Mouse (Mus musculus) lung, postnatal 0 days (tissue): ENCODE data around the gene Eif4e3. TPM values are rescaled to one million over a fixed set of nuclear protein-coding genes. Genes with fewer than 3 reads are reported as not detected.
A peak's percentile ranks its signal among the peaks of the same experiment; 100 is the strongest.

Experiments used
- ATAC-seq: fragments of 200-750 bp; cut with Nextera tagmentation; 2 replicates; pipeline ENCODE4 v1.8.0; 2017; ENCODE audit warnings: moderate library complexity
- DNase-seq: peaks from one replicate; pipeline ENCODE4 v3.0.0-alpha.2; 2016; ENCODE audit warnings: low spot score
- H3K27ac ChIP-seq: fragments of 300-500 bp; sonication (generic); 2 replicates; pipeline ENCODE4 v1.5.1; 2014; ENCODE audit warnings: antibody characterized with exemption, mild to moderate bottlenecking, low read length, mixed read lengths
- H3K27me3 ChIP-seq: fragments of 300-500 bp; sonication (generic); replicated peaks from 2 replicates; pipeline ENCODE4 v1.6.1; 2014; ENCODE audit warnings: low read length, mixed read lengths; ENCODE audit not compliant: insufficient read depth
- H3K36me3 ChIP-seq: fragments of 300-500 bp; sonication (generic); 2 replicates; pipeline ENCODE4 v1.6.1; 2014; ENCODE audit warnings: low read length, mixed read lengths; ENCODE audit not compliant: insufficient read depth
- H3K4me1 ChIP-seq: fragments of 300-500 bp; sonication (generic); 2 replicates; pipeline ENCODE4 v1.6.1; 2014; ENCODE audit warnings: antibody characterized with exemption, low read depth, low read length, mixed read lengths; ENCODE audit not compliant: insufficient read depth
- H3K4me2 ChIP-seq: fragments of 300-500 bp; sonication (generic); replicated peaks from 2 replicates; pipeline ENCODE4 v1.6.1; 2014; ENCODE audit warnings: low read depth, mild to moderate bottlenecking, low read length, moderate library complexity, mixed read lengths
- H3K4me3 ChIP-seq: fragments of 300-500 bp; sonication (generic); 2 replicates; pipeline ENCODE4 v1.5.1; 2014; ENCODE audit warnings: low read depth, low read length
- H3K9ac ChIP-seq: fragments of 300-500 bp; sonication (generic); replicated peaks from 2 replicates; pipeline ENCODE4 v1.6.1; 2014; ENCODE audit warnings: low read depth, mild to moderate bottlenecking
- H3K9me3 ChIP-seq: fragments of 300-500 bp; sonication (generic); 2 replicates; pipeline ENCODE4 v1.6.1; 2016; ENCODE audit warnings: low read length, mixed read lengths
- CTCF ChIP-seq: IDR thresholded peaks from 2 replicates; pipeline ENCODE4 v1.5.1; 2016; ENCODE audit warnings: antibody characterized with exemption, mild to moderate bottlenecking
- EP300 ChIP-seq: IDR thresholded peaks from 2 replicates; pipeline ENCODE4 v1.6.1; 2016; ENCODE audit warnings: antibody characterized with exemption, mild to moderate bottlenecking, control low read depth
- WGBS: fragments of 180-500 bp; shearing (Covaris S2); extraction: QIAGEN DNeasy Blood & Tissue Kit; methylation state at CpG from one replicate; pipeline ENCODE4 v1.1.7; 2014; 5-methylcytosine and 5-hydroxymethylcytosine counted together
- polyA plus RNA-seq: library from polyadenylated mRNA; unstranded; fragments of >200 nt; fragmentation: Nextera tagmentation; extraction: Ambion mirVana; gene quantifications from 2 replicates; pipeline ENCODE4 v1.2.1, GENCODE M21; 2015

Eif4e3 gene
- polyA plus RNA-seq, 1 experiment from 2014 or later = 21.2 TPM

- H3K9ac ChIP-seq = no peak overlapping the region
- WGBS = 54% methylated on average over 5 of the region's 5 CpGs
- no peaks in the 10 kb centered on the region for H3K27me3 ChIP-seq
- DNase-seq (no peak), ATAC-seq (0 out of 2 replicates have a peak, but pooled peaks have one; percentile 2)
- TF ChIP-seq CTCF (no peak), EP300 (no peak)
- peaks cover 3% of the 10 kb centered on the region; the same call in 1 of the 2 replicates for H3K4me1 ChIP-seq
- H3K9me3 ChIP-seq = no peaks in the 10 kb centered on the region
- H3K36me3 ChIP-seq = peaks cover 3% of the 10 kb centered on the region; the same call in 1 of the 2 replicates
- no peak overlapping the region for H3K4me2 ChIP-seq
- H3K4me3 ChIP-seq = no peak overlapping the region
- H3K27ac ChIP-seq = peak overlapping the region; percentile 11; the same call in 1 of the 2 replicates
Observed at GRCm38 (mm10) chr6:99644386-99644785, 22.2 kb downstream of the Eif4e3 start.

DNA sequence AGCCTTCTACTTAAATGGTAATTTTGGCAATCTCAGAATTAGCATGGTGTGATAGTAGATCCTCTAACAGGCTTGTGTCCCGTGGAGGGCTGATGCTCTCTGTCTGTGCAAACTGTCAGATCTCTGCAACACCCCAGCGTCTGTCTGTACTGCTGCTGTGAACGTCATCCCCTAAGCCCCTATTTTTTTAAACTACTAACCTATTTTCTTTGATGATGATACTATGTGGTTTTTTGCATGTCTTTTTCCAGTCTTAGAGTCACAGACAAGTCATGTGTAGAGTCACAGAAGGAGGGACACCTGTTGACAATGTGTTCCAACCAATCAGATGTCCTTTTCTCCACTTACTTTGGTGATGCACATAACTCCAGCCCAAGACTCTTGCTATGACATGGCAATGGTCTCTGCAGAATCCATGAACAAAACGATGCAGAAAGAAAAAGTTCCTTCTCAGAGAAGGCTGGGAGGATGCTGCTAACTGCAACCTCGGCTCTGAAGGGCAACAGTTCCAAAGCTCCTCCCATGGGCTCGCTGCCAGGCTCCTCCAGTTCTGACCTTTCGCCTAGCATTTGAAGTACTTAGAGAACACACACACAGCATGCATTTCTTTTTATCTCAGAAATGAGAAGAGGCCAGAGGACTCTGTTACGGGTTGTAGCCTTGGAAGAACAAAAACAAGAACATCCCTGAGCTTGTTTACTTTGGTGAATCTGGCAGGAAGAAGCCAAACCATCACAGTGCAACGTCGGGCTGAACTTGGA is 23.0 kb downstream of the Eif4e3 start:
- Histone ChIP-seq H3K4me2 (no peak overlapping the region), H3K9me3 (no peaks in the 10 kb centered on the region), H3K27me3 (no peaks in the 10 kb centered on the region), H3K4me1 (peaks cover 3% of the 10 kb centered on the region; the same call in 1 of the 2 replicates), H3K9ac (no peak overlapping the region), H3K27ac (peak overlapping the region; percentile 11; the same call in 1 of the 2 replicates), H3K4me3 (no peak overlapping the region), H3K36me3 (peaks cover 7% of the 10 kb centered on the region; the same call in 1 of the 2 replicates)
- WGBS = 28% methylated on average over 10 of the region's 10 CpGs
- DNase-seq (peak; percentile 79), ATAC-seq (peak; percentile 78)
- TF ChIP-seq CTCF (no peak), EP300 (0 out of 2 replicates have a peak, but pooled peaks have one; percentile 38)

DNA sequence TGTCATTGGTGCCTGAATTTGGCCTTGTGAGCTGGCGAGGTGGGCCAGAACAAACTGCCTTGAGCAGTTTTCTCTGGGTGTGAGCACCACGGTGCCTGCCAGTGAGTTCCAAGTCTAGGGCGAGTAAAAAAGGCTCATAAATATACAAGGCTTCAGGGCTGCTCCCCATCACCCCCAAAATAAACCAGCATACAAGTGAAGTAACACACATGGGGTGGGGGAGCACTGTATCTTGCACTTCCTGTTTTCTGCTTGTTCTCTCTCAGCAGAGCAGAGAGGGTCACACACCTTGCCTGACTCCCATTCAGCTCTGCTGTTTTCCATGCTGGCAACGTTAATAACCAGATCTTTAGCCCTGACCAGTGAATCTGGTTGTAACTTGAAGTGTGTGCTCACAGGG is 29.1 kb downstream of the Eif4e3 start:
- no peak for ATAC-seq
- Histone ChIP-seq H3K9ac (no peak overlapping the region), H3K4me2 (no peak overlapping the region), H3K4me3 (no peak overlapping the region), H3K9me3 (no peaks in the 10 kb centered on the region), H3K27ac (no peak overlapping the region), H3K27me3 (no peaks in the 10 kb centered on the region), H3K36me3 (peaks cover 7% of the 10 kb centered on the region; the same call in 1 of the 2 replicates), H3K4me1 (no peaks in the 10 kb centered on the region)
- 74% methylated on average over 4 of the region's 4 CpGs for WGBS
- TF ChIP-seq EP300 = no peak
- no peak for TF ChIP-seq CTCF
- DNase-seq = no peak

DNA sequence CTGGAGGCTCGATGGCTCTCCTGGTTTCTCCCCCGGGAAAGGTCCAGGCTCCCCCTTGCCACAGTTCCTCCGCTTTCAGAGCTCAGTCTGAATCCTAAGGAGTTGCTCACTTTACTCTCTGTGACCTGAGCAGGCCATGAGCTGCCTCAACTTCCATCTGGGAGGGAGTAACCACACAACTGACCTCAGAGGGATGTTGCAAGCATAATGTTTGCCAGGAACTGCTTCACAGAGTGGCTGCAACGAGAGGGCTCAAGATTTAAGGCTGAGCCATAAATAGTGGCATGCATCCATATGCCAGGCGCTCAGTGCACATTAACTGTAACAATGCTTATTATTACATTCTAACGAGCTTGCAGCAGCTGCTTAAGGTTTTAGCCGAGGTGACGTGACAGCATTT is 29.8 kb downstream of the Eif4e3 start:
- Histone ChIP-seq H3K27me3 (no peaks in the 10 kb centered on the region), H3K9me3 (no peaks in the 10 kb centered on the region), H3K4me3 (no peak overlapping the region), H3K4me1 (no peaks in the 10 kb centered on the region), H3K27ac (no peak overlapping the region), H3K36me3 (peaks cover 7% of the 10 kb centered on the region; the same call in 1 of the 2 replicates), H3K9ac (no peak overlapping the region), H3K4me2 (no peak overlapping the region)
- TF ChIP-seq EP300 (no peak), CTCF (no peak)
- ATAC-seq = peak; percentile 53
- 63% methylated on average over 8 of the region's 8 CpGs for WGBS
- peak; percentile 61 for DNase-seq

- Histone ChIP-seq H3K9me3 (no peaks in the 10 kb centered on the region), H3K4me1 (no peaks in the 10 kb centered on the region), H3K4me3 (no peak overlapping the region), H3K36me3 (peaks cover 7% of the 10 kb centered on the region; the same call in 1 of the 2 replicates), H3K27ac (no peak overlapping the region), H3K9ac (no peak overlapping the region), H3K4me2 (no peak overlapping the region), H3K27me3 (no peaks in the 10 kb centered on the region)
- no peak for ATAC-seq
- no peak for DNase-seq
- 60% methylated on average over 9 of the region's 9 CpGs for WGBS
- no peak for TF ChIP-seq CTCF
- TF ChIP-seq EP300 = no peak
Observed at GRCm38 (mm10) chr6:99636121-99636520, 30.4 kb downstream of the Eif4e3 start.

GRCm38 (mm10) chr6:99632121-99632980 is 34.2 kb downstream of the Eif4e3 start:
- DNase-seq = peak; percentile 76
- Histone ChIP-seq H3K4me3 (no peak overlapping the region), H3K27ac (no peak overlapping the region), H3K4me2 (no peak overlapping the region), H3K27me3 (no peaks in the 10 kb centered on the region), H3K36me3 (no peaks in the 10 kb centered on the region), H3K9me3 (no peaks in the 10 kb centered on the region), H3K4me1 (no peaks in the 10 kb centered on the region), H3K9ac (no peak overlapping the region)
- 63% methylated on average over 32 of the region's 32 CpGs for WGBS
- no peak for TF ChIP-seq CTCF
- no peak for TF ChIP-seq EP300
- ATAC-seq = peak; percentile 72
